Mouse (Mus musculus) urinary bladder, postnatal 25 days (tissue): Measurements from ENCODE around the gene Defb3.
"Not testable (repeated sequence)": the region's sequence is repeated elsewhere in the genome, so short reads cannot be mapped to it uniquely, and the experiment has no call there.

Experiments used
- DNase-seq: peaks from one replicate; pipeline ENCODE4 v3.0.0; 2022; ENCODE audit warnings: low spot score

Defb3 gene

DNA sequence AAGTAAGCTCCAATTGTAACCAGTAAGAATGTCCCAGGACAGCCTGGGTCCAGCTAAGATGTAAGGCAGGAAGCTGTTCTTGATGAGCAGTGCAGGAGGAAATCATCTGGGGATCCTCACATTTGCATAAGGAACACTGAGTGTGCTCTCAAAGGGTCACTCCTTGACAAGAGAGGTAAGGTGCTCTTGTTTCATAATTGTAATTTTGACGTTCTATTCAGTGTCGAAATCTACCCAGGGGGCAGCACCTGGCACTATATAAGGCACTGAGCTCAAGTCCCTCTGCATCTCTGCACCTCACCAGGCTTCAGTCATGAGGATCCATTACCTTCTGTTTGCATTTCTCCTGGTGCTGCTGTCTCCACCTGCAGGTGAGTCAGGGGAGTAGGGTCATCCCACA is at the start of gene Defb3:
Gene Defb3, plus strand, starts transcription at position 301 of the 400 bp plus-strand sequence.
- not testable (repeated sequence) for DNase-seq

DNA sequence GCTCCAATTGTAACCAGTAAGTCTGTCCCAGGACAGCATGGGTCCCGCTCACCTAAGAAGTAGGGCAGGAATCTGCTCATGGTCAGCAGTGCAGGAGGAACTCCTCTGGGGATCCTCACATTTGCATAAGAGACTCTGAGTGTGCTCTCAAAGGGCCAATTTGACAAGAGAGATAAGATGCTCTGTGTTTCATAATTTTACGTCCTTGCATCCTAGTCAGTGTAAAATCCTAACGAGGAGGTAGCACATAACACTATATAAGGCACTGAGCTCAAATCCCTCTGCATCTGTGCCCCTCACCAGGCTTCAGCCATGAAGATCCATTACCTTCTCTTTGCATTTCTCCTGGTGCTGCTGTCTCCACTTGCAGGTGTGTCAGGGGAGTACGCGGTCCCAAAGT is 45.9 kb upstream of the Defb3 start, which contains the start of gene Defb5:
Gene Defb5, plus strand, starts transcription at position 301 of the 400 bp plus-strand sequence.
- DNase-seq = no peak

DNA sequence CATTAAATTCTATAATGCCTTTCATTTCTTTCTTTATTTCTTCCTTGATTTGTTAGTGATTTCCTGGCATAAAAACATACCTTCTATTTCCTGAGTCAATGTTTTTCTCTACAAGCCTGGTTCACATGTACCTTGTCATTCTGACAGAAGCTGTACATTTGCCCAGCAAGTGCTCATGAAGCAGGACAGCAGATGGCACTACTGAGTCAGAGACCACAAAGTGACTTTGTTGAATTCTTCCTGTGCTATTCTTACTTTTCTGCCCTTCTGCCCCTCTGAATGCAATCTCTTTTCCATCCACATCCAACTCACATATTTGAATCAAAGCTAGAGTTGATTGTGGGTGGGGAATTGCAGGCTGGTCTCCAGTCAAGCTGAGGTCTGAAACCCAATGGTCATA is 35.0 kb upstream of the Defb3 start:
- DNase-seq = no peak

DNA sequence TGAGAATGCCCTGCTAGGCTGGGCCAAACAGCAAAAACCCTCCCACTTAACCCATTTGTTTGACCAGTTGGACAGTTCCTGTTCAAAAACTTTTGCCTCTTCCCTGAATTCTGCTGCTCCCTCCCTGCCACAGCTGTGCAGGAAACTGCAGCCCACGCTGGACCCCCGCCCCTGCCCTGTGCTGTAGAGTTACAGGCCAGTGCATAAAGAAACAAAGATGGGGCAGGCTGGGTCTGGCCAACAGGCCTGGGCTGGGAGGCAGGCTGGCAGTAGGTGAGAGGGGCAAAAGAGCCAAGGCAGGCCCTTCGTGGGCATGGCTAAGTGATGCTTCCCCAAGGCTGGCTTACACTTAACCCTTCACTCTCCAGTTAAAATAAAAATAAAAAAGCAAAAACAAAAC is 33.5 kb upstream of the Defb3 start:
- DNase-seq = no peak

GRCm38 (mm10) chr8:19298361-19298760 is 5.2 kb downstream of the Defb3 start:
- DNase-seq = not testable (repeated sequence)

DNA sequence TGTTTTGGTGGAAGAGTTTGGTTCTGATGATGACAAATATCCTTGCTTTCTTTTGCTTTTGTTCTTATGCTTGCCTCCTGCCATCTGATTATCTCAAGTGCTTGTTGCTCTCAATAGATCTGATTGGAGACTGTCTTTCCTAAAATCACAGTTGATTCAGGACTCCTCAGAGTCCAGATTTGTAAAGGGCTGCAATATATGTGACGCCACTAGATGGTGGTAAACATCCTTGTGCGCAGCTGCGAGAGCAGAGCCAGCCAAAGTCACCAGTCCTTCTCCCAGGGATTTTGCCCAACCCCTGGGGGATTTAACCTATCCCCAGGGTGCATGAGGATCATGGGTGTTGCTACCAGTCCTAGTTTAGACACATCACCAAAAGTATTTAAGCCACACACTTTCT is 38.7 kb downstream of the Defb3 start:
- no peak for DNase-seq
